Mouse (Mus musculus): ENCODE data around the gene Washc3. TPM values are rescaled to one million over a fixed set of nuclear protein-coding genes. Genes with fewer than 3 reads are reported as not detected.

The Washc3 gene
- polyA plus RNA-seq, 1 experiment from 2014 or later, result 77.3 TPM

DNA sequence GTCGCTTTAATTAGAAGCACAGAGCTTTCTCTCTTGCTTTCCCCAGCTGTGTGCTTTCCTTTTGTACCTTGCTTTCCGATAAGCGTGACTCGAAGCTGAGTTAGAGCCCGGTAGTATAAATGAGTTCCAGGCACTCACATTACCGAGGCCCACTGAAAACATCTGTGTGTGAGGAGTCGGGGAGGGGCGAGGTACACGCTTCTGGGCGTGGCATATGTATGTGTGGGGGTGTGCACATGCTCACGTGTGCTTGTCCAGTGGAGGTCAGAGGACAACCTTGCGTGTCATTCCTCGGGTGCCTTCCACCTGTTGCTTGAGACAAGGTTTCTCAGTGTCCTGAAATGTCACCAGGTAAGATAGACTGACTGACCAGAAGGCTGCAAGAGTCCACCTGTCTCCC is 43.8 kb downstream of the Washc3 start:
- H3K36me3 ChIP-seq (ENCODE audit: control insufficient read depth, insufficient read depth), result no peaks in the 10 kb centered on the region; the same call in 1 of the 2 replicates
- H3K4me3 ChIP-seq (ENCODE audit: low read depth, low read length), result no peak overlapping the region
- ATAC-seq, result no peak
- H3K9ac ChIP-seq (ENCODE audit: low read depth, low read length), result no peak overlapping the region
- H3K4me1 ChIP-seq (replicated peaks; ENCODE audit: control insufficient read depth, insufficient read depth, low read length), result no peaks in the 10 kb centered on the region
- H3K9me3 ChIP-seq (ENCODE audit: control insufficient read depth), result no peaks in the 10 kb centered on the region
- H3K4me2 ChIP-seq (replicated peaks; ENCODE audit: low read depth), result no peak overlapping the region
- H3K27ac ChIP-seq (ENCODE audit: low read depth, low read length), result no peak overlapping the region
- H3K27me3 ChIP-seq (replicated peaks; ENCODE audit: control insufficient read depth, insufficient read depth, low read length), result no peaks in the 10 kb centered on the region
- 88% methylated on average over 13 of the region's 13 CpGs for WGBS
- TF ChIP-seq CTCF (IDR thresholded peaks at IDR 0.05; ENCODE audit: low read depth), result no peak

DNA sequence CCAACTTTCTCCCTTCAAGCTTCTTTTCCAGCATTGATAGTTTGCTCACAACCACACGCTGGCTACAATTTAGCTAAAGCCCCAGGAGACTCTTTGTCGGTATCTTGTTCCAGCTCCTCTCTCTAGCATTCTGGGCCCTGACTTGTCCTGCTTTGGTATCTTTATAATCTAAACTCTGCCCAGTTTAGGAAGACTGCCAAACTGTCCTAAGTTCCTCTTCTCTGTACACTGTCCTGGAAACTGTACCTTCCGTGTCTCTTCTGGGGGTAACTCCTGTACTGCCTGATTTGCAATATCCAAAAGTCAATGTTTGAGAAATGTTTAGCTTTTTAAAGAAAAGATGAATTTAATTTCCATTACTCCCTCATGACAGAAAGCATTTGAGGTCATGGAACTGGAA is 49.4 kb downstream of the Washc3 start:
- Histone ChIP-seq H3K36me3 (ENCODE audit: control insufficient read depth, insufficient read depth) (no peaks in the 10 kb centered on the region), H3K27ac (ENCODE audit: low read depth, low read length) (no peak overlapping the region), H3K27me3 (replicated peaks; ENCODE audit: control insufficient read depth, insufficient read depth, low read length) (no peaks in the 10 kb centered on the region), H3K4me3 (ENCODE audit: low read depth, low read length) (no peak overlapping the region), H3K9ac (ENCODE audit: low read depth, low read length) (no peak overlapping the region), H3K9me3 (ENCODE audit: control insufficient read depth) (no peaks in the 10 kb centered on the region), H3K4me2 (replicated peaks; ENCODE audit: low read depth) (no peak overlapping the region), H3K4me1 (replicated peaks; ENCODE audit: control insufficient read depth, insufficient read depth, low read length) (no peaks in the 10 kb centered on the region)
- WGBS, result 50% methylated on average over 3 of the region's 3 CpGs
- TF ChIP-seq CTCF (IDR thresholded peaks at IDR 0.05; ENCODE audit: low read depth), result no peak
- no peak for ATAC-seq

- no peak for ATAC-seq
- TF ChIP-seq CTCF (IDR thresholded peaks at IDR 0.05; ENCODE audit: low read depth), result no peak
These were observed 51.4 kb downstream of the Washc3 start for GRCm38 (mm10) chr10:88252121-88252862.

GRCm38 (mm10) chr10:88255556-88255955 is 54.7 kb downstream of the Washc3 start:
- WGBS, result 74% methylated on average over 2 of the region's 2 CpGs
- H3K4me2 ChIP-seq (replicated peaks; ENCODE audit: low read depth), result no peak overlapping the region
- no peak overlapping the region for H3K27ac ChIP-seq (ENCODE audit: low read depth, low read length)
- no peak for TF ChIP-seq CTCF (IDR thresholded peaks at IDR 0.05; ENCODE audit: low read depth)
- H3K4me3 ChIP-seq (ENCODE audit: low read depth, low read length), result no peak overlapping the region
- H3K9ac ChIP-seq (ENCODE audit: low read depth, low read length), result no peak overlapping the region
- no peak for ATAC-seq
- H3K27me3 ChIP-seq (replicated peaks; ENCODE audit: control insufficient read depth, insufficient read depth, low read length), result no peaks in the 10 kb centered on the region
- no peaks in the 10 kb centered on the region for H3K36me3 ChIP-seq (ENCODE audit: control insufficient read depth, insufficient read depth)
- H3K4me1 ChIP-seq (replicated peaks; ENCODE audit: control insufficient read depth, insufficient read depth, low read length), result no peaks in the 10 kb centered on the region
- no peaks in the 10 kb centered on the region for H3K9me3 ChIP-seq (ENCODE audit: control insufficient read depth)

More at GRCm38 (mm10) chr10:88252121-88252862, 51.4 kb downstream of the Washc3 start:
- no peaks in the 10 kb centered on the region for H3K27me3 ChIP-seq (replicated peaks; ENCODE audit: control insufficient read depth, insufficient read depth, low read length)
- H3K9ac ChIP-seq (ENCODE audit: low read depth, low read length), result no peak overlapping the region
- no peaks in the 10 kb centered on the region for H3K4me1 ChIP-seq (replicated peaks; ENCODE audit: control insufficient read depth, insufficient read depth, low read length)
- no peaks in the 10 kb centered on the region for H3K9me3 ChIP-seq (ENCODE audit: control insufficient read depth)
- no peaks in the 10 kb centered on the region for H3K36me3 ChIP-seq (ENCODE audit: control insufficient read depth, insufficient read depth)
- no peak overlapping the region for H3K27ac ChIP-seq (ENCODE audit: low read depth, low read length)
- no peak overlapping the region for H3K4me3 ChIP-seq (ENCODE audit: low read depth, low read length)
- no peak overlapping the region for H3K4me2 ChIP-seq (replicated peaks; ENCODE audit: low read depth)
- 45% methylated on average over 9 of the region's 9 CpGs for WGBS

DNA sequence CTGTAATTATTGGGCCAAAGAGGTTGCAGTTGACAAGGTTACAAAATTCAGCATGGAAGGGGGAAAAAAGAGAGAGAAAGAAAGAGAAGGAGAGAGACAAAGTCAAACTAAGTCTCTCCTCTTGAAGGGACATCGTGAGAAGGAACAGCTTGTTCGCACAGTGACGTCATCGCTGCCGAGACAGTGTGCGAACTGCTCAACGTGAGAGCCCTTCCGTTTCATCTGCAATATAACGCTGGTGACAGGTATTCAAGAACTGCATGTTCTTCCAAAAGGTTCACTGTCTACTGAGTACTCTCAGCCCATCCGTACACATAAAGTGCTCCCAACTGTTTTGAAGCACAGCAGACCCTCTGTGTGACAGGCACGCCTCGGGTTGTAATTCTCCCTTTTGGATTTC is 59.4 kb downstream of the Washc3 start:
- Histone ChIP-seq H3K27me3 (replicated peaks; ENCODE audit: control insufficient read depth, insufficient read depth, low read length) (no peaks in the 10 kb centered on the region), H3K4me3 (ENCODE audit: low read depth, low read length) (no peak overlapping the region), H3K36me3 (ENCODE audit: control insufficient read depth, insufficient read depth) (no peaks in the 10 kb centered on the region), H3K9me3 (ENCODE audit: control insufficient read depth) (no peaks in the 10 kb centered on the region), H3K9ac (ENCODE audit: low read depth, low read length) (no peak overlapping the region), H3K27ac (ENCODE audit: low read depth, low read length) (no peak overlapping the region), H3K4me2 (replicated peaks; ENCODE audit: low read depth) (no peak overlapping the region), H3K4me1 (replicated peaks; ENCODE audit: control insufficient read depth, insufficient read depth, low read length) (no peaks in the 10 kb centered on the region)
- WGBS, result 63% methylated on average over 12 of the region's 12 CpGs
- no peak for ATAC-seq
- TF ChIP-seq CTCF (IDR thresholded peaks at IDR 0.05; ENCODE audit: low read depth), result no peak

DNA sequence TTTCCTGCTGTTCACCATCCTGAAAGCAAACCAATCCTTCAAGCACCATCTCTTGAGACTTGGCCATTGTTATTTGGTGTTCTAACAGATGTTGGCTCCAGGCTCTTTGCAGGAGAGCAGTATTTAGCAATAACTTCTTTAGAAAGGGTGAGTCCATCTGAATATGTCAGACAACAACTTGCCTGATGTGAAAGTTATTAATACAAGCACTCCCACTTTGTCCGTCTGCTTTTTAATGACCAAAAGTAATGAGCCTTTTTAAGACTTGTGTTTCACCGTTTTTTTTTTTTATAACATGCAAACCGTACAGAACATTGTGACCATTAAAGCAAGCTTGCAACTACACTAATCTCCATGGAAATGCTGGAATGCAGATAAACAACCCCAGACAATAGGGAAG is 60.3 kb downstream of the Washc3 start:
- no peaks in the 10 kb centered on the region for H3K36me3 ChIP-seq (ENCODE audit: control insufficient read depth, insufficient read depth)
- no peak for ATAC-seq
- WGBS, result 50% methylated on average over 3 of the region's 3 CpGs
- H3K27me3 ChIP-seq (replicated peaks; ENCODE audit: control insufficient read depth, insufficient read depth, low read length), result no peaks in the 10 kb centered on the region
- H3K4me1 ChIP-seq (replicated peaks; ENCODE audit: control insufficient read depth, insufficient read depth, low read length), result no peaks in the 10 kb centered on the region
- no peak overlapping the region for H3K4me2 ChIP-seq (replicated peaks; ENCODE audit: low read depth)
- TF ChIP-seq CTCF (IDR thresholded peaks at IDR 0.05; ENCODE audit: low read depth), result no peak
- no peak overlapping the region for H3K4me3 ChIP-seq (ENCODE audit: low read depth, low read length)
- H3K9ac ChIP-seq (ENCODE audit: low read depth, low read length), result no peak overlapping the region
- no peaks in the 10 kb centered on the region for H3K9me3 ChIP-seq (ENCODE audit: control insufficient read depth)
- H3K27ac ChIP-seq (ENCODE audit: low read depth, low read length), result no peak overlapping the region

Data from intestine, postnatal 0 days (tissue).